Mouse (Mus musculus): ENCODE measurements around the gene Lrrc61.
"Not testable (repeated sequence)": the region's sequence is repeated elsewhere in the genome, so short reads cannot be mapped to it uniquely, and the experiment has no call there.

Gene Lrrc61

DNA sequence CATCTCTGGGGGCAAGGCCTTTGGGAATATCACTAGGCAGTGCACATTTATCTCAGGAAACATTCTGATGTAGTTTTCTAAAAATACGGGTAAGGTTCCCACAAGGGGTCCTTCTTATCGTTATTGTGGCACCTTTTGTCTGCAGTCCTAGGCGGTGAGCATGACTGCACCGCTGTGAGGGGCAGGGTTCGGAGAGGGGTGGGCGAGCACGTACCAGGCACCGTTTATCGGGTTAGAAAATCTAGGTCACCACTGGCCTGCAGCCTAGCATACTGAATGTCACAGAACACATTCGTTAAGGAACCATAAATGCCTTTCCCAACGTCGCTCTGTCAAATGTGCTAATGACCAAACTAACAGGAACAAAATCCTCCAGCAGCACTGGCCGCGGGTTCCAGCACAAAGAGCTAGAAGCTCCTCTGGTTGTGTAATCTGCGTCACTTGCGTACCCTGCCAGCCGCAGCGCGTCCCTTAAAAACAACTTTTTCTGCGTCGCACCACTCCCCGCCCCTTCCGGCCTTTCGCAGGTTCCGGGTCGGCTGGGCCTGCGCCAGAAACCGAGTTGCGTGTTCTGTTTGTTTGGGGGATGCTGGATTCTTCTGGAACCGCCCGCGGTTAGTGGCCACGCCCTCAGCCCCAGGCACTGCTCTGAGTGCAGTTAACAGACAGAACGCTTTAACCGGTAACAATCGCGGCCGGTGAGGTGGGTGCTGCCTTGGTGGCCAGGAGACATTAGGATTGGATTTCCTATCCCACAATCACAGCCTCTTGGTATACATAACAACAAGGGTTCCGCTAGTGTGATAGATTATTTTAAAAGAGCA, at the start of gene Lrrc61:
Gene Lrrc61 (plus strand): TSS at position 517 of the 824 bp plus-strand sequence.
- peak; percentile 98 to 99 for DNase-seq

DNA sequence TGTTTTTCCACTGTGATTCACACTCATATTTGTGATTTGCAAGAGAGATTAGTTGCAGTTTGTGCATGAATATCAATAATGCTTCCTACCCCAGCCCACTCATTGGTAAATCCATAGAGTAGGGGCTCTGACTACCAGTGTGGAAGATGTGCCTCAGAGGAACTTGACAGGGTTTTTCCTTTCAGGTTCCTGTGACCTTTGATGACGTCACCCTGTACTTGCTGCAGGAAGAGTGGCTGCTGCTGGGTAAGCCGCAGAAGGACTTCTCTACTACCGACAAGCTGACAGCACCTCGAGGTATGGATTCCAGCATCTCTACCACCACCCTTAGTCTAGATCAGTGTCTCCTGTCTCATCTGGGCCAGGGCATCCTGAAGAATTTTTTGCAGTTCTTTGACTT, 46.5 kb upstream of the Lrrc61 start:
- DNase-seq = no peak

DNA sequence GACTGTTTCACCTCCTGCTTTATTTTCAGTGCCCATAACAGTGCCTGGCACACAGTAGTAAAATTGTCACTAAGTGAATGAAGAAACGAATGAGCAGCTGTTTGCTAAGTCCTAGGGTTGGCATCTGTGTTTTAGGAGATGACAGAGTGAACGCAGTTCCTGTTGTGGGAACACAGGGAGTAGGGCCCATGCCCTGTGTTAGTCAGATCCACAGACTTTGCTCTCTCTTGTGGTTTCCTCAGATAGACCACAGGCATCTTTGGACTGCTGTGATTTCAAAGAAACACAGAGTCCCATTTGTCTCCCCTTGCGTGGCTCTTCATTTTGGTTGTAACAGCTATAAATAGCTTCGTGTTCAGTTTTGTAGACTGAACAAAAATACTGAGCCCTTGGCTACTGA, 44.2 kb upstream of the Lrrc61 start:
- no peak for DNase-seq

DNA sequence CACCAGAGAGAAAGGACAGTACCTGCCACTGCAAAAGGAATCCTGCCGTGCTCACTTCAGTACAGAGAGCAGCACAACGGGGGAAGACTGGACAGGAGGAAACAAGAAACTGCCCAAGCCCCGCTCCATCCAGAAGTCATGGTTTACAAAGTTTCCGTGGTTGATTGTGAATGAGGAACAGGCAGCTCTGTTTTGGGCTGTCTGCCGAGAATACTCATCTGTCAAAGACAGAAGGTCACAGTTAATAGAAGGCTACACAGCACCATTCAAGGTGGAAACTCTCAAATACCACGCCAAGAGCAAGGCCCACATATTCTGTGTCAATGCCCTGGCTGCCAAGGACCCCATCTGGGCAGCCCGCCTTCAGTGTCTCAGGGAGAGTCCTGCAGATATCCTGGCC, 42.7 kb upstream of the Lrrc61 start:
- DNase-seq = no peak

DNA sequence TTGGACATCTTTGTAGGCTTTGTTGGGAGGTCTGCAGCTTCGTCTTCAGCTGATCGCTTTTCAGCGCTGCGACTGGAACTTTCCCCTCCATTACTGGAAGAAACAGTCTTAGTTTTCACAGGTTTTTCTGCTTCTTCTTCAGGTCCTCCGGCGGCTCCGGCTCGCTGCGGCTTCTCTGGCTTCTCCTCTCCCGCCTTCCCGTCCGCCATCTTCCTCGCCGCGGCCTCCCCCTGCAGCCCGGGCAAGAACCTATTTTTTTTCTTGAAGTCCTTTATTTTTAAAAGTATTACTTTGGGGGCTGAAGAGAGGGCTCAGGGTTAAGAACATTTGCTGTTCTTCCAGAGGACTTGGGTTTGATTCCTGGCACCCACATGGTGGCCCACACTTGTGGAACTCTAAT, 29.7 kb upstream of the Lrrc61 start:
- DNase-seq = not testable (repeated sequence)

DNA sequence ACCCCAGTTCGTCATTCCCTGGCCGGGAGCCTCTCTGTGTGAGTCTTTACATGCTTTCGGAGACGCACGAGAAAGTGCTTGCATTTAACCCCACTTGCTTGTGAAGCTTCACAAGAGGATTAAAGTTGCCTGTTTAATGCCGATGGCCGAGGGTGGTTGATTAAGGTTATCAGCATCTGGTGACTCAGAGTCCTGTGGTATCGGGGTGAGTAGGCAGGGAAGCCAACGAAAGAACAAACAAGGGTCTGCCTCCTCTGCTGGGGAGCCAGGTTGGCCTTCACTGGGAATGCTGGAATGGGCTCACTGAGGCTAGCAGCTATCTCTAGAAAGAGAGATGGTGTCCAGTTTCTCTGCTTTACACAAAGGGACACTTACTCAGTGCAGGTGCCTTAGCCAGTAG, 26.7 kb upstream of the Lrrc61 start:
- DNase-seq = no peak

DNA sequence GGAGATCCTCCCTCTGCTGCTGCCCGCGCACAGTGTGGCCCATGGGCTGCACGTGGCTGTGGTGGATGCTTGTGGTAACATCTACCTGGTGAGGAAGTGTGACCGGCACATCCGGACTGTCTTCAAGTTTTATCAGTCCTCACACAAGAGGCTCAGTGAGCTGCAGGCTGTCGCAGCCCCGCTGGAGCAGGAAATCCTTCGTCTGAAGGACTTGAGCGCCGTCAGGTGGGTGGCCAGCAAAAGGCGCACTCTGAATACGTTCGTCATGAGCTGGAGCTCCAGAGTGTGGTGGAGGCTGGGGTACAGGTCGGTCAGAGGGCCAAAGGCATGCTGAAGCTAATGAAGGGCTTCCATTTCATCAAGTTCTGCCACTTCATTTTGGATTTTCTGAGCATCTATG, 25.3 kb upstream of the Lrrc61 start:
- DNase-seq = no peak

DNA sequence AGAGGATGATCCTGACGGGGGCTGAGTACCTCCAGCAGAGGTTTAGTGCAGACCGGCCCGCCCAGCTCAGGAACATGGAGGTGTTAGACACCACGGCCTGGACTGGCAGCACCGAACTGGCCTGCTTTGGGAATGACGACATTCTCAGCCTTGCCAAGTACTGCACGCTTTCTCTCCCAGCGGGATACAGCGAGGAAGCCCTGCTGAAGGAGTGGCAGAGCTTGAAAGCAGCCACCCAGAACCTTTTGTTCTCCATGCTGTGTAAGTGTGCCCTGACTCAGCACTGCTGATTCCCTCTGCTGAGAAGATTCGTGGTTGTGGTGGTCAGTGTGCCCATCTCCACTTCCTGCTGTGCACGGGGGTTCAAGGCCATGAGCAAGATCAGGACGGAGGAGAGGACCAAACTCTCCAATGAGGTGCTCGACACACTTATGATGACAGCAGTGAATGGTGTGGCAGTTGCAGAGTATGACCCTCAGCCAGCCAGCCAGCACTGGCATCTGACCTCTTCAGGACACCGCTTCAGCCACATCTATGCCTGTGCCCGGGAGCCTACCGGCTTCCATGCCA, 24.6 kb upstream of the Lrrc61 start:
- no peak for DNase-seq

DNA sequence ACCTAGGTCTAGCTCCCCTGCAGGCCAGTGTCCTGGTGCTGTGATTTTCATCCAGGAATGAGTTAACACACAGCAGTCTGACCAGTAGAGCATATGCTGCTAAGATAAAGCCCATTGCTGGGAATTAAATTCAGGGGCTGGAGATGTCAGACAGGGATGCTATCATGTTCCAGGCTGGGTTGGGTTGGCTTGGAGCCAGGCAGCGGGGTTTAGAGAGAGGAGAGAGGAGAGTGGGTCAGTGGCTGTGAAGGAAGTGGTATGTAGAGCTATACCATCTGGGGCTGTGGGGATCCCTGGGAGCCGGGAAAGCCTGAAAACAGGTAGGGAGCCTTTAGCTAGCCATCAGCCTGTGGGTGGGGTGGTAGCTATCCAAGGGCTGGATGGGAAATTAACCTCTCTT, 23.7 kb upstream of the Lrrc61 start:
- DNase-seq = no peak

DNA sequence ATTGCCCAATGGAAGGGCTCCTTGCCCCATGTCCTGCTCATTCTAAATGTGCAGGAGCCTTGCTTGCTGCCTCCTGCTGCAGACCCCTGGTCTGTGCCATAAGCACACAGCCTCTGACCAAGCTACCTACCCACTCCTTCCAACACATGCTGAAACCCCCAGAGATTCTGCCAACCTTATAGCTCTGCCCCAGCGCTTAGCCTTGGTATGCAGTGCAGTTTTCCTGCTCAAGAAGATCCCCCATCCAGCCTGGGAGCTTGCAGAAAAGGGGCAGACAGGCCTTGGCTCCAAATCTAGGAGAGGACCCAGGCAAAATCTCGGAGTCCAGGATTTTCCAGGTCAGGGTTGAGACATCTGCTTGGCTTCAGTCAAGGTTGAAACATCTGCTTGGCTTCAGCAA, 21.1 kb upstream of the Lrrc61 start:
- no peak for DNase-seq

DNA sequence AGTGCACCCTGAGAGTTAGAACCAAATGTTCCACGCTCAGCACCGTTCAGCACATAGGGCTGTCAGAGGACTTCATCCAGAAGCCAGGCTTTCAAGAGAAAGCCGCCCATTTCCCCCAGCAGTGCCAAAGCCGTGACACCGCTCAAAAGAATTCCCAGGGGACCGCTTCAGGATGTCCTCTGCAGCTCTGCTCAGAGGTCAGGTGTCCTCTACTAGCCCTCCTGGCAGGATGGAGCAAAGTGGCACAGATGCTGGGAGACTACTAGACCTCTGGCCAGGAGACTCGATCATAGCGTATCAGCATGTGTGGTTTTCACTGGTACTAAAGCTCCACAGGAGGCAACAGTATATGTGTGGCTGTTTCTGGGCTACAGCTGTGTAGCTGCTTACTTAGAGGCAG, 19.7 kb upstream of the Lrrc61 start:
- DNase-seq = no peak

DNA sequence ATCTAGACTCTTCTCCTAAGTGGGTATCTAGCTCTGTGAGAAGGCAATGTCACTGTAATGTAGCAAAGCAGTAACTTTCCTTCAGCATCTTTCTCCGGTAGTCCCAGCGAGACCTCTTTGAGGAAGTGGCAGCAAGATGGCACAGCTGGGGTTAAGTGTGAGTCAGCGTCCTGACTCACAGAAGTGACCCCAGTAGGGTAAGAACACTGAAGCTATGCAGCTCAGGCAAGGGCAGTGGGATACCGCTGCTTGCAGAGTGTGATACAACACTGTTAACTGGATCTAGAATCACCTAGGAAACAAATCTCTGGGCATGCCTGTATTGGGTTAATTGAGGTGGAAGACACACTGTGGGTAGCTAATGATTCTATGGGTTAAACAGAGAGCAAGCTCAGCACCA, 18.5 kb upstream of the Lrrc61 start:
- no peak for DNase-seq

DNA sequence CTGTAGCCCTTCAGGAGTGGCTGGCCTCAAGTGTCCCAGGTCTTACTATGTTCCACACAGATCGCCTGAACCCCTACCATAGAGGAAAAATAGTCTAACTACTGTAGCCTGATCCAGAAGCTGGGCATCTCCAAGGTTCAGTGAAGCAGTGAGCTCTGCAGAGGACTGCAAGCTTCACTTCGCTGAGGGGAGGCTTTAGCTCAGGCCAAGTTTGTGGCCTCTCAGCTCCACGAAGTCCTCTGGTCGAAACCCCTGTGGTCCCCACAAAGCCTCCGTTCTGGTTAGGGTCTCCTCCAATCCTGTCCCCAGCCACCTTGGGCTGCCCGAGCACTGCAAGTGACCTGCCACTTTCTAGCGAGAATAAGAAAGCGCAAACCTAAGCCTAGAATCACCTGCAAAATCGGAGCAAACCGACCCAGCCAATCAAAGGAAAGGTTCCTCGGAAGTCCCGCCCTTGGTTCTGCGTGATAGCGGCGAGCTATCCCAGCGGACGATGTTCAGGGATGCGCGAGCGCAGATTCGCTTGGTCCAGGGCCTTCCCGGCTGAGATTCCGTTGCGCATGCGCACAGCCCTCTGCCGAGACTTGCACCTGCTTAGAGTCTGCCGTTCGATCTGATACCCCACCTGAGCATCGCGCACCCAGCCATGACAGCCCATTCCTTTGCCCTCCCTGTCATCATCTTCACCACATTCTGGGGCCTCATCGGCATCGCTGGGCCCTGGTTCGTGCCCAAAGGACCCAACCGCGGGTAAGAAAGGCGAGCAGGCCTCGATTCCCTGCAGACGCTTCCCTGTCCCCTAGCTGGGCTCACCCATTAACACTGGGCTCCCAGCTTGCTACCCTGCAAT, 17.3 kb upstream of the Lrrc61 start, which contains the start of gene Atp6v0e2:
Gene Atp6v0e2 (plus strand): TSS at position 511 of the 850 bp plus-strand sequence.
- DNase-seq = peak; percentile 95 to 96

DNA sequence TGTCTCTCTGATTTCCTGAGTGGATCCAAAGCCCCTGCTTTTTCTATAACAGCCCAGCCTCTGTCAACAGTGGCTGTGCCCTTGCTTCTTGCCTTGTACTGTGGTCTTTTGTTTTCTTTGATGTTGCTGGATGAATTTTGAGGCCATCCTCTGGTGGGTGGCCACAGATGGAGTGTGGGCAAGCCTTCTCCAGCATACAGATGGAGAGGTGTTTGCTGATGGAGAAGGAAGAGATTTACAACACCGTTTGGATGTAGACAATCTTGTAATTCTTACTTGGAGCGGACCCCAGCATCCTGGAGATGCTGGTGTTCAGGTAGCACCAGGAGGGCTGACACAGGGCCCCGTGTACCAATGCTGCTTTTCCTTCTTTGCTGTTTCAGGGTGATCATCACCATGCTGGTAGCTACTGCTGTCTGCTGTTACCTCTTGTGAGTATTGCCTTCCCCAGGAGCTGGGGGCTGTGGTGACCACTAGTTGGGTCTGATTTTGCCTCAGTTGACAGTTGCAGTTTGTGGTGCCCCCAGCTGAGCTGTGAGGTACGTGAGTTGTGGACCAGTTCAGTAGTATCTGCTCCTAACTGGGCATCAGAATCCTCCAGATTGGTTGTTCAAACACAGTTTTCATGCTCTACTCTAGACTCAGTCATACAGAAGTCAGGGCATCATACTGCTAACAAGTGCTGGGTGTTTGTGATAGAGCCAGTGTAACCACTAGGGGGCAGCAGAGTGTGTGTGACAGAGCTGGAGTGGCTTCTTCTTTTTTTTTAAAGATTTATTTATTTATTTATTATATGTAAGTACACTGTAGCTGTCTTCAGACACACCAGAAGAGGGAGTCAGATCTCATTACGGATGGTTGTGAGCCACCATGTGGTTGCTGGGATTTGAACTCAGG, 15.5 kb upstream of the Lrrc61 start:
- peak; percentile 77 to 86 for DNase-seq

DNA sequence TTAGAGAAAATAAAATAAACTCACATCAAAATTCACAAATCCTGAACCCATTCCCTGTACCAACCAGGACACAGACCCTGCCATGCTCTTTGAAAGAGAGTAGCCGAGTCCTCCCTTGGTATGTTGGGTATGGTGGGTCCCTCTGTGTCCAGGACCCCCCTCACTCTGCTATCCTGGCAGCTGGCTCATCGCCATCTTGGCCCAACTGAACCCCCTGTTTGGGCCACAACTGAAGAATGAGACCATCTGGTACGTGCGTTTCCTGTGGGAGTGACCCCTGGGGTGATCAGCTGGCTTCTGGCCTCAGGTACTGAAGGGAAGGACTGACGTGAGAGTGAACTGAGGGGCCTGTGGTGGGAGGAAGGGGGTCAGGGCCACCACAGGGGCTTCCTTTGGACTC, 14.7 kb upstream of the Lrrc61 start:
- DNase-seq = no peak

DNA sequence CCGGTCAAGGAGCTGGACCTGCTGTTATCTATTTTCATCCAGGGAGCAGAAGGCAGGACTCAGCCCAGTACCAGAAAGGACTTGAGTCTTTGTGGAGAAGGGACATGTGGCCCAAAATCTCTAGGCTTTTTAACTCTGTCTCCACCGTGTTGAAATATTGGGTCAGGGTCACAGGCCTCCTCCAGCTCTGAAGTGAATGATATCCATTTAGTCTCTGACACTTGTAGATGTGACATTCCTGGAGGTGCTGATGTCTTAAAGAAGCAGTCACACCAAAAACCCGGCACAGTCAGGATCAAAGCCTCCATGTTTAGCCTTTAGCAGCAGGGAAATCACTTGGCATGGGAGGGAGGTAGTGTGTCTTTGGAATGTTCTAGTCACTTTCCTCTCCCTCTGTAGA, 13.9 kb upstream of the Lrrc61 start:
- no peak for DNase-seq

DNA sequence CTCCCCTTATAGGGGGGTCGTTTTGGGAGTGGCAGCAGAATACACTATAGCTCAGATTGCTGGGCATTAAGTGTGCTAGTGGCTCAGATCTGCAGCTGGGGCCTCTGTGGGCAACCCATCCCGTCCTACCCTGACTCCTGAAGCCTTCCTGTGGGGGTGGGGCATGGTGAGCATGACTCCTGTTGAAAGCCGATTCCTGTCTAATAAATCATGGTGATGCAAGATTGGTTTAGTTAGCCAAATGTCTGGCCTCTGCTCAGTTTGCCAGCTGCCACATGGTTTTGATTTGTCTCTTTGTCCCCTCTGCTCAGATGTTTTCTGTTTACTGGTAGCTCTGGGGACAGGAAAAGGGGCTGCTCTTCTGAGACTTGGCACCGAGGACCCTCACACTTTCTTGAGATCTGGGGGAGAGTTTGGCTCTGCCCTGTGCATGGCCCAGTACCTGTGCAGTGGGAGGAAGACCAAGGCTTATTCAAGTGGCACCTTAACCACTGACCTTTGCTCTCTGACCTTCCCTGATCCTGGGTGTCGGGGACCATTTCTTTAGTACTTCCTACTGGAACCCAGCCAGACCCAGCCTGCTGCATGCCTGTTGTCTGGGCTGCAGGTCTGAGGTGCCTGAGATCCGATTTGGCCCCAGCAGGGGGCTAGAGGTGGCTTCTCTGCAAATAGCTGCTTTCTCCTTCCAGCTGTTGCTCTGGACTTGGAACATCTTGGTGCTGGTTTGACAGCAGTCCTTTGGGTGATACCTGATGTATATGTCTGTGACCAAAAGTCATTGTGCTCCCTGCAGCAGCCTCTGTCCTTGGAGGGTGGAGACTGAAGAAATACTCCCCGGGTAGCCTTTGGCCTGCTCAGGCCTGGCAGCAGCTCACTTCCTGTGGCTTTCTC, 12.8 kb upstream of the Lrrc61 start:
- no peak for DNase-seq

DNA sequence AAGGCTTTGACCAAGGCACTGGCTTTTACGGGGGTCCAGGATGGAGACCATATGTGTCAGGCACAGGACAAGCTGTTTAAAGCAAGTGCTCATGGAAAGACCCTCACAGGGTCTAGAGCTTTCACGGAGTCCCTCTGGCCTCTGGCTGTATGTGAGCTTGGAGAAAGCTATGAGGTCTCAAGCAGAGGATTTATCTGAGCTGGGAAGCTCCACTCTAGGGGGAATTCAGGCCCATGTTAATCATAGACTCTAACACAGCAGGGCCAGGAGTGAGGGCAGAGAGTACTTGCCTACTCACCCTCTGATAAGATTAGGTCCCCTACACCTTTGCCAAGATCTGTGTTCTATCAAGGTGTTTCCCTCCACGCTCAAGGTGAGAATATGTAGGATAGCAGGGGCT, 12.0 kb upstream of the Lrrc61 start:
- no peak for DNase-seq

DNA sequence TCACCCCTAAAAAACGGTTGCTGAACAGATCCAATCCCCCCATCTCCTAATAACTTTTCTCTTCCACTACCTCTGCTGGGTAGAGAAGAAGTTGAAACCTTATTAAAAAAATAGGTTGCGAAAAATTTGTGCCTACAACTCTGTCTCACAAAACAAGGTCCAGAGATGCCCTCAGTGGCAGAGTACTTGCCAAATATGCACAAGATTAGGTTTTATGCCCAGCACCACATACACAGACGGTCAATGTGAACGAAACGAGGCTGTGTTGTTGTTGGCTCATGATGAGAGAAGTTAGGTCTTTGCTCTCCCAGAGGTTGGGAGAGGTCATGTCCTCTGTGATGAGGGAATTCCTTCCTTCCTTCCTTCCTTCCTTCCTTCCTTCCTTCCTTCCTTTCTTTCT, 9.3 kb upstream of the Lrrc61 start:
- no peak for DNase-seq

DNA sequence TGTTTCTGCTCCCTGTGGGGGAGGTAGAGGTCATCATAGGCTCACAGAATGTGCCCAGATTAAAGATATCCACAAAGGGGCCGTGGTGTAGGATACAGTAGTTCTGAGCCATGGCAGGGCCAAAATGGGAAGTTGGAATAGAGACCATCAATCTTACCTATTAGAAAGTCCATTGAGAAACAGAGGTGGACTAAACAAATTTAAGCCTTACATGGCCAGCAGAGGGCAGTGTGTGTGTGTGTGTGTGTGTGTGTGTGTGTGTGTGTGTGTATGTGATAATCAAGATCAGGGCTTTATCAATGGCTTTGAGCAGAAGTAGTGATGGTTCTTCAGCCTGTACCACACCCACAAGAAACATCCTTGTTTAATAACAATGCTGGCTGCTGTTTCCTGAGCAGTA, 8.3 kb upstream of the Lrrc61 start:
- DNase-seq = peak in 1 of 2 experiments; percentile 49

DNA sequence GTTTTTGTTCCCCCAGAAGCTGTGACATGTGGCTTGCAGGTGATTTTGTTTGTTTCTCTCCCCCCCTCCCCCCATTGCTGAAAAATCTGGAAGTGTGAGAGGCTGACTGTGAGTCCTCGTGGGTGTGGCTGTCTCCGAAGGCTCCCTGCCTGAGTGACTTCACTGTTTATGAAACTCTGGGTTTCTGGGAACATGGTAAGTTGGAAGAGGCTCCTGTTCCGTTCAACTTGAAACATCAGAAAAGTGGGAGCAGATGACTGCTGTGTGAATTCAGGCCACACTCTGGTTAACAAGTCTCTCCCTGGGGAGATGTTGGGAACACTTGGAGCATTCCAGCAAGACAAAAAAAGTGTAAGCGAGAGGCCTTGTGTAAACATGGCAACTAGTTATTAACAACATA, 7.7 kb upstream of the Lrrc61 start:
- no peak for DNase-seq

DNA sequence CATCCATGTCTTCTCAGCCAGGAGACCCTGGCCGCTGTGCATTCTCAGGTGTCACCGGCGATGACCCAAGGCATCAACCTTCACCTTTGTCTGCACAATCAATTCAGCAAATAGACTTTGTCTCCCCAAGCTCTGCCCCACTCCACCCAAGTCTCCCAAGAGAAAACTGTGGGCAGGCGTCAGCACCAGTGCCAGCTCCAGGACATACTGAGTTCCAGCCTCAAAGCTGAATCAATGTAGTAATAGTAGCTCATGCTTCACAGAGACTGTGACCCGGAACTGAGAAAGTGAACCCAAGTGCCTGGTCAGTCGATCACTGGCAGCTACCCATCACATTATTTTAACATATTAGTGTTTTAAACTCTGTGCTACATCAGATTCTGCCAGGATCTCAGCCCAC, 6.3 kb upstream of the Lrrc61 start:
- no peak for DNase-seq
